Mouse (Mus musculus) limb, embryonic 10.5 days (tissue): ENCODE measurements at regions not wholly inside any gene's neighbourhood (a gene's known extent, or its start where the extent isn't known, plus 50 kb on each side); places are given as distances from the start of the nearest gene placed in this dataset.

Experiments used
- DNase-seq: peaks from one replicate; pipeline ENCODE4 v3.0.0-alpha.2; 2017; ENCODE audit warnings: low spot score
- H3K27ac ChIP-seq: fragments of 300-500 bp; sonication (generic); 2 replicates; pipeline ENCODE4 v1.5.1; 2016; ENCODE audit warnings: mild to moderate bottlenecking
- H3K27me3 ChIP-seq: fragments of 300-500 bp; sonication (generic); 2 replicates; pipeline ENCODE4 v1.6.1; 2016; ENCODE audit warnings: low read depth, mild to moderate bottlenecking; ENCODE audit not compliant: poor library complexity, severe bottlenecking
- H3K36me3 ChIP-seq: fragments of 300-500 bp; sonication (generic); 2 replicates; pipeline ENCODE4 v1.6.1; 2016; ENCODE audit warnings: mild to moderate bottlenecking, moderate library complexity
- H3K4me1 ChIP-seq: fragments of 300-500 bp; sonication (generic); 2 replicates; pipeline ENCODE4 v1.6.1; 2016
- H3K4me3 ChIP-seq: fragments of 300-500 bp; sonication (generic); 2 replicates; pipeline ENCODE4 v1.5.1; 2016; ENCODE audit warnings: mild to moderate bottlenecking, moderate library complexity
- H3K9me3 ChIP-seq: fragments of 300-500 bp; sonication (generic); replicated peaks from 2 replicates; pipeline ENCODE4 v1.6.1; 2016; ENCODE audit warnings: mild to moderate bottlenecking
- WGBS: fragments of 180-500 bp; shearing (Covaris S2); methylation state at CpG from one replicate; pipeline ENCODE4 v1.1.7; 2016; 5-methylcytosine and 5-hydroxymethylcytosine counted together

- Histone ChIP-seq H3K9me3 (no peaks in the 10 kb centered on the region), H3K4me1 (no peaks in the 10 kb centered on the region), H3K4me3 (no peak overlapping the region), H3K27ac (no peak overlapping the region), H3K36me3 (no peaks in the 10 kb centered on the region), H3K27me3 (no peaks in the 10 kb centered on the region)
- DNase-seq, result no peak
- 93% methylated on average over 6 of the region's 6 CpGs for WGBS
Measured at GRCm38 (mm10) chr12:46492465-46492864, 326.3 kb downstream of the Nova1 start.

- no peaks in the 10 kb centered on the region for H3K27me3 ChIP-seq
- H3K27ac ChIP-seq, result no peak overlapping the region
- H3K36me3 ChIP-seq, result no peaks in the 10 kb centered on the region
- no peak overlapping the region for H3K4me3 ChIP-seq
- H3K9me3 ChIP-seq, result no peaks in the 10 kb centered on the region
- no peaks in the 10 kb centered on the region for H3K4me1 ChIP-seq
- no peak for DNase-seq
Measured at GRCm38 (mm10) chr12:46450888-46451287, 367.8 kb downstream of the Nova1 start.

- Histone ChIP-seq H3K27ac (no peak overlapping the region), H3K4me1 (no peaks in the 10 kb centered on the region), H3K27me3 (no peaks in the 10 kb centered on the region), H3K36me3 (no peaks in the 10 kb centered on the region), H3K4me3 (no peak overlapping the region), H3K9me3 (no peaks in the 10 kb centered on the region)
- no peak for DNase-seq
- WGBS, result 86% methylated on average over 7 of the region's 7 CpGs
Measured at GRCm38 (mm10) chr12:46444644-46445313, 373.9 kb downstream of the Nova1 start.

GRCm38 (mm10) chr12:46419591-46419990 lies 399.1 kb downstream of the Nova1 start:
- Histone ChIP-seq H3K36me3 (no peaks in the 10 kb centered on the region), H3K4me1 (no peaks in the 10 kb centered on the region), H3K27ac (no peak overlapping the region), H3K27me3 (no peaks in the 10 kb centered on the region), H3K9me3 (no peaks in the 10 kb centered on the region), H3K4me3 (no peak overlapping the region)
- no peak for DNase-seq
- 93% methylated on average over 4 of the region's 4 CpGs for WGBS

DNA sequence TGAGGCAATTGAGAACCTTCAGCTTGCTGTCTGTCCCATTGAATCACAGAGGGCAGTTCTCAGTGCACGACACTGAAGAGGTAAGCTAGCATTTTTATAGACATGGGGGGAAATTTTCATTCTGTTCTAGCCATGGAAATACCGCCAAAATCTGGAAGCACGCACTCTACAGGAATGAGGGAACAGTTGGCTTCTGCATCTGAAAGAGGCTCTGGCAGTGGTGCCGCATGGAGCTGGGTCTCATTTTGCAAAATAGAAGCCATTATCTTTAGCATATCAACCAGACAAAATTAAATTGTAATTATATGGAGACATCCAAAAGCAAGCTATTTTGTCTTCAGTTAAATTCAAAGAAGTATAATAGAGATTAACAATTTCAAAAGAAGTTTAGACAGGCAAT lies 399.7 kb downstream of the Nova1 start:
- no peak overlapping the region for H3K27ac ChIP-seq
- no peaks in the 10 kb centered on the region for H3K36me3 ChIP-seq
- no peaks in the 10 kb centered on the region for H3K4me1 ChIP-seq
- 91% methylated on average over 4 of the region's 4 CpGs for WGBS
- H3K9me3 ChIP-seq, result no peaks in the 10 kb centered on the region
- no peak overlapping the region for H3K4me3 ChIP-seq
- DNase-seq, result no peak
- H3K27me3 ChIP-seq, result no peaks in the 10 kb centered on the region

DNA sequence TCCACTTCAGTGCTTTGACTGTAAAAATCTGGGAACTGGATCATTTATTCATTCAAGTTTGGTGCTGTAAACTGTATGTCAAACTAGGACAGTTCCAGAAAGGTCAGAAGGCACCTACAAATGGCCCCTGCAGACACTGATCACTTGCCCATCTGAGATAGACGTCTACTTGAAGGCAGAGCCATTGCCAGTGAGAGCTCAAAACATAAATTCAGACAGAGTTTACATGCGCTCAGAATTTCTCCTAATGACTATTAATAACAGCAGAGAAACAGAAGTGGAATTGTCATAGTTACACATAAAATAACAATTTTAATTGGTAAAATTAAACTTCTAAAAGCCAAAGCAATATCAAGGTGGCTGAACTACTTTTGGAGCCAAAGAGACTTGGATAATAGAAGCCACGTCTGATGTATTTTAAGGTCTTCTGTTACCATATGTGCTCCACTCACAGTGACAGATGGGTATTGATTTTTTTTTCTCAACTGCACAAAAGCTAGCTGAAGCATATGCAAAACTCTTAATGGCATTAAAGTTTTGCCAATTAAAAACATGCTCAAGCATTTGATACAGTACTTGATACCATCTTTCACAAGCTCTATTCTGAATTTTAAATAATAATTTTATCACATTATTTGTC lies 401.8 kb downstream of the Nova1 start:
- no peak overlapping the region for H3K4me3 ChIP-seq
- 80% methylated on average over 3 of the region's 3 CpGs for WGBS

DNA sequence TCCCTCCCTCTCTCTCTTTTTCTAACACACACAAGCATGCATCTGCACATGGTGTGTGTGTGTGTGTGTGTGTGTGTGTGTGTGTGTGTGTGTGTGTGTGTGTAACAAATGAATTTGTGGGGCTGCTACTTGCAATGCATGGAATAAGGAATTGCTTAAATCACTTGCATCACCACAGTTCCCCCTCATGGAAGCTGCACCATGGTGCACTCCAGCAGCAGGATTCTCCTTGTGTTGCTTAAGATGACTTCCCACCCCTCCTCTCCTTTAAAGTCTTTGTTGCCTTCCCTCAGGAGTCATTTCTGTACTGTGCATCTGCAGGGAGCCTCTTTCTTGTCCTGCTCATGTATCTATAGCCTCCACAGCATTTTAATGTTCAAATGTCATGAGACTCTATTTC lies 402.5 kb downstream of the Nova1 start:
- H3K27me3 ChIP-seq, result no peaks in the 10 kb centered on the region
- no peak for DNase-seq
- no peaks in the 10 kb centered on the region for H3K9me3 ChIP-seq
- no peaks in the 10 kb centered on the region for H3K4me1 ChIP-seq
- no peaks in the 10 kb centered on the region for H3K36me3 ChIP-seq
- no peak overlapping the region for H3K4me3 ChIP-seq
- no peak overlapping the region for H3K27ac ChIP-seq

More for the DNA sequence above, 401.8 kb downstream of the Nova1 start:
- no peak for DNase-seq
- H3K36me3 ChIP-seq, result no peaks in the 10 kb centered on the region
- no peaks in the 10 kb centered on the region for H3K27me3 ChIP-seq
- H3K27ac ChIP-seq, result no peak overlapping the region
- H3K4me1 ChIP-seq, result no peaks in the 10 kb centered on the region
- H3K9me3 ChIP-seq, result no peaks in the 10 kb centered on the region

DNA sequence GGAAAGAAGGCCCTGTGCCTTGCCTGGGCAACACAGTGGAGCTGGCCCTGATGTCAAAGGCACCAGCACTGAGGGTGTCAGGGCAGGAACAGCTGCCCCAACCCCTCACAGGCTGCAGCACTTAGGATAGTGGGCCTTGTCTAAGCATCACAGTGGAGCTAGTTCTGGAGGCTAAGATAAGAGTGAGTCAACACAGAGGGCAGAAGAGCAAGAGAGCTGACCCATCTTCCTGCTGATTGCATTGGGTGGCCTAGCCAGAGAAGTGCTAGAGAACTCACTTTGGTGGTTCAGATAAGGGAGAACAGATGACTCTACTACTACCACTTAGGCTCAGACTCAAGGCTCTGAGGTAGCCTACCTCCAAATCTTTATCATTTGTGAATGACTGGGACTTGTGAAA lies 413.1 kb downstream of the Nova1 start:
- DNase-seq, result no peak
- Histone ChIP-seq H3K9me3 (no peaks in the 10 kb centered on the region), H3K4me3 (no peak overlapping the region), H3K36me3 (no peaks in the 10 kb centered on the region), H3K27ac (no peak overlapping the region), H3K27me3 (no peaks in the 10 kb centered on the region), H3K4me1 (no peaks in the 10 kb centered on the region)

DNA sequence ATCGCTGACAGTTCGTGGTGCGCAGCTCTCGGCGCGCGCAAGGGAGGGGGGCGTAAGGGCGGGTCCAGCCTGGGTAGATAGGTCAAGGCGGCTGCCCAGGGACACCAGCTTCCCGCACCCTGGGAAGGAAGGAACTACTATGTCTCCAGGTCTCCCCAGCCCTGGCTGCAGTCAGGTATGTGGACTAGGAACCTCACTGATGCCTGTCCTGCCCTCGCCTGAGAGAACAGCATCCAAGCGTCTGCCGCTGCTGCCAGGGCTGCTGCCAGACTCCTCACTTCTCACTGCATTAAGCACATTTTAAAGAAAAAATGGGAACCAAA lies 419.1 kb downstream of the Nova1 start:
- peak overlapping the region; percentile 59 for H3K4me3 ChIP-seq
- H3K9me3 ChIP-seq, result no peaks in the 10 kb centered on the region
- H3K4me1 ChIP-seq, result no peaks in the 10 kb centered on the region
- under 1% methylated on average over 14 of the region's 14 CpGs for WGBS
- H3K36me3 ChIP-seq, result no peaks in the 10 kb centered on the region
- H3K27ac ChIP-seq, result peak overlapping the region; percentile 79
- peak; percentile 60 for DNase-seq
- H3K27me3 ChIP-seq, result peaks cover 13% of the 10 kb centered on the region; the same call in 1 of the 2 replicates

- WGBS, result 7% methylated on average over 23 of the region's 23 CpGs
- Histone ChIP-seq H3K27me3 (peaks cover 13% of the 10 kb centered on the region; the same call in 1 of the 2 replicates), H3K36me3 (no peaks in the 10 kb centered on the region), H3K4me3 (peak overlapping the region; percentile 59), H3K27ac (peak overlapping the region; percentile 79), H3K9me3 (no peaks in the 10 kb centered on the region), H3K4me1 (no peaks in the 10 kb centered on the region)
- peak; percentile 67 for DNase-seq
Measured at GRCm38 (mm10) chr12:46398875-46399652, 419.7 kb downstream of the Nova1 start.

DNA sequence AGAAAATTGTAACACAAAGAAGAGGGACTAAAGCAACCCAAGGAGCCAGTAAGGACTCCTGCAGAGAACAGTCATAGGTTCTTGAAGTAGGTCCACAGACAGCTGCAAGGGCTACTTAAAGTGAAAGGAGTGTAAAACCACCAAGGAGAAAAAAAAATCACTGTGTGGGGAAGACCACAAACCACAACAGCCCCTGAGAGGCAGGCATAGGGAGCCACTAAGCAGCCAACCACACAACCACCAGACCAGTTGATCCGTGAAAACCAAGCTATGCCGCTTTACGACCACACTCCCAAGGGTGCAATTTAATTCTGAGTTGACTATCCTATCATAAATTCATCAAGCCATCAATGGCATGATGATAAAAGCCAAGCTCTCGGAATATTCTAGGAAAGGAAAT lies 423.5 kb downstream of the Nova1 start:
- 69% methylated on average over 4 of the region's 4 CpGs for whole genome bisulfite sequencing
- no peak overlapping the region for H3K27ac ChIP-seq
- H3K36me3 ChIP-seq, result no peaks in the 10 kb centered on the region
- no peaks in the 10 kb centered on the region for H3K4me1 ChIP-seq
- H3K27me3 ChIP-seq, result peaks cover 13% of the 10 kb centered on the region; the same call in 1 of the 2 replicates
- DNase-seq, result no peak
- H3K9me3 ChIP-seq, result no peaks in the 10 kb centered on the region
- no peak overlapping the region for H3K4me3 ChIP-seq

DNA sequence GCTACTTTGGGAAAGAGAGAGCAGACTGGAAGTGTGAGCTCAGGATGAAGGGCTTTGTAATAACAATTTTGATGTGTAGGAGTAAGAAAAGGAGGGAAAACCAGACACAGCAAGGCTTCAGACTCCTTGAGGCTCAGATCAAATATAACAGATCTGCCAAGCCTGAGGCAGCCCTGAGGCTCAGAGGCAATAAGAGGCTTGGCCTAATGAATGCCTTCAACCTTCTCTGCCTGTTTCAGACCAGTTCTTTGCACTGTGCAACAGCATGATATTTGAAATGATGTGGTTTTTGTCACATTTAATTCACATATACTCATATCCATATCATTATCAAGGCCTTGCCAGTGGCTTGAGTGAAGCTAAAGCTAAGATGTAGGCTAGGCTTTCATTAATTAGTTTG lies 425.0 kb downstream of the Nova1 start:
- peaks cover 10% of the 10 kb centered on the region; the same call in 1 of the 2 replicates for H3K27me3 ChIP-seq
- no peaks in the 10 kb centered on the region for H3K9me3 ChIP-seq
- H3K27ac ChIP-seq, result no peak overlapping the region
- H3K36me3 ChIP-seq, result no peaks in the 10 kb centered on the region
- no peak for DNase-seq
- no peaks in the 10 kb centered on the region for H3K4me1 ChIP-seq
- H3K4me3 ChIP-seq, result no peak overlapping the region

GRCm38 (mm10) chr12:46378914-46379313 lies 439.8 kb downstream of the Nova1 start:
- Histone ChIP-seq H3K27ac (no peak overlapping the region), H3K36me3 (no peaks in the 10 kb centered on the region), H3K27me3 (no peaks in the 10 kb centered on the region), H3K4me1 (no peaks in the 10 kb centered on the region), H3K4me3 (no peak overlapping the region), H3K9me3 (no peaks in the 10 kb centered on the region)
- DNase-seq, result no peak
